Mouse (Mus musculus) hematopoietic stem cell, adult 5-6 weeks (primary cell): ENCODE measurements around the gene Aatk. TPM values are rescaled to one million over a fixed set of nuclear protein-coding genes. Genes with fewer than 3 reads are reported as not detected.

Experiments used
- ATAC-seq, 2 experiments: fragments of 125-278 bp in 1 of 2; replicated peaks in 1 of 2; 2 replicates each; pipeline ENCODE4 v1.8.0; 2016 to 2017; ENCODE audit warnings: inconsistent platforms in 2 of 2, mild to moderate bottlenecking in 2 of 2, moderate number of reproducible peaks in 2 of 2, low read depth in 1 of 2, moderate TSS enrichment in 1 of 2; ENCODE audit not compliant: low FRiP score in 2 of 2, poor library complexity in 2 of 2, severe bottlenecking in 2 of 2, insufficient read depth in 1 of 2, low TSS enrichment in 1 of 2
- total RNA-seq: library from RNA; stranded (forward); fragments of 172-1452, 232-1000 nt; gene quantifications from 2 replicates; pipeline ENCODE4 v1.2.3, GENCODE M21; 2017

The Aatk gene
- total RNA-seq, 1 experiment from 2014 or later = 0.40 TPM

- ATAC-seq = no peak
Observed at GRCm38 (mm10) chr11:120063326-120063725, 16.4 kb upstream of the Aatk start.

GRCm38 (mm10) chr11:120060634-120061033, 13.7 kb upstream of the Aatk start:
- no peak for ATAC-seq

- ATAC-seq = no peak
Observed at GRCm38 (mm10) chr11:120055953-120056732, 9.2 kb upstream of the Aatk start.

GRCm38 (mm10) chr11:120053846-120054245, 6.9 kb upstream of the Aatk start:
- ATAC-seq = no peak

- no peak for ATAC-seq
Observed at GRCm38 (mm10) chr11:120052274-120052673, 5.3 kb upstream of the Aatk start.

GRCm38 (mm10) chr11:120051124-120051811, 4.3 kb upstream of the Aatk start:
- no peak for ATAC-seq

- no peak for ATAC-seq
Observed at GRCm38 (mm10) chr11:120049067-120049466, 2.1 kb upstream of the Aatk start.

GRCm38 (mm10) chr11:120048252-120048556, 1.2 kb upstream of the Aatk start:
- peak; percentile 30 to 43; a peak in 2 of 4 replicates for ATAC-seq

GRCm38 (mm10) chr11:120047531-120048251, 724 bp upstream of the Aatk start:
- 0 out of 4 replicates have a peak, but pooled peaks of 1 of the 2 experiments have one; percentile 7 for ATAC-seq

- no peak for ATAC-seq
Observed at GRCm38 (mm10) chr11:120045839-120046552, 971 bp downstream of the Aatk start.

GRCm38 (mm10) chr11:120045341-120045740, 1.6 kb downstream of the Aatk start:
- no peak for ATAC-seq

GRCm38 (mm10) chr11:120042141-120042838, 4.7 kb downstream of the Aatk start:
- ATAC-seq = 0 out of 4 replicates have a peak, but pooled peaks of 1 of the 2 experiments have one; percentile 4

- ATAC-seq = peak; percentile 65 to 68
Observed at GRCm38 (mm10) chr11:120041191-120042123, 5.5 kb downstream of the Aatk start.

- ATAC-seq = peak; percentile 44 to 47
Observed at GRCm38 (mm10) chr11:120040440-120040839, 6.5 kb downstream of the Aatk start.

- 0 out of 4 replicates have a peak, but pooled peaks of 1 of the 2 experiments have one; percentile 5 for ATAC-seq
Observed at GRCm38 (mm10) chr11:120039581-120039980, 7.4 kb downstream of the Aatk start.

GRCm38 (mm10) chr11:120034762-120035161, 12.2 kb downstream of the Aatk start:
- ATAC-seq = peak; percentile 58 to 72; a peak in 2 of 4 replicates
